Mouse (Mus musculus): ENCODE data around the gene Gstz1. TPM values are rescaled to one million over a fixed set of nuclear protein-coding genes. Genes with fewer than 3 reads are reported as not detected.
A peak's percentile ranks its signal among the peaks of the same experiment; 100 is the strongest.

The Gstz1 gene
- total RNA-seq (2021): 10 to 100 TPM; 41.5 to 41.7 TPM
- long read RNA-seq, experiment 1, transcript Gstz1-201 (9 exons, 1,656 nt): major isoform, 46 of 59 reads
- long read RNA-seq, experiment 1, partial matches to known transcripts: 3 of 59 reads
- long read RNA-seq, experiment 1, other reads (novel, unspliced or antisense): 10 of 59 reads
- long read RNA-seq, experiment 2, transcript Gstz1-201 (9 exons, 1,656 nt): major isoform, 51 of 67 reads
- long read RNA-seq, experiment 2, partial matches to known transcripts: 2 of 67 reads
- long read RNA-seq, experiment 2, other reads (novel, unspliced or antisense): 10 of 67 reads

DNA sequence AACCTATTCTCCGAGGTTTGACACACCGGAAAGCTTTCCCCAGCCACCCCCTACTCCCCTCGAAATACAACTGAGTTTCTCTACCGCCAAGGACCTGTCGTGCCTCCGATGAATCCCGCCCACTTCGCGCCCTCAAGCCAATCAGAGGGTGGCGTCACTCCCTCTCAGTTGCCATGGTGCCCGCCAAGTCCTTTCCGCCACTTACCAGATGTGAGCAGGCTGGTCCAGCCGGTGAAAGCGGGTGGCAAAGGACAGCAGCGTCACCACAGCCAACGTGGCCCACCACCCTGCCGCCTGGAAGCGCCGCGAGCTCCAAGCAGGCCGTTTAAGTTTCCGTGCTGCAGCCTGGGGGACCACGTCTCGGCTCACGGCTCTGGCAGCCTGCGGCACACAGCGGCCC, at the start of gene Gstz1:
Gene Gstz1 (plus strand): TSS at position 200 of the 400 bp plus-strand sequence.
- intact Hi-C loops (cut with DNase I; ENCODE audit: low total_unique reads): no loop called here

DNA sequence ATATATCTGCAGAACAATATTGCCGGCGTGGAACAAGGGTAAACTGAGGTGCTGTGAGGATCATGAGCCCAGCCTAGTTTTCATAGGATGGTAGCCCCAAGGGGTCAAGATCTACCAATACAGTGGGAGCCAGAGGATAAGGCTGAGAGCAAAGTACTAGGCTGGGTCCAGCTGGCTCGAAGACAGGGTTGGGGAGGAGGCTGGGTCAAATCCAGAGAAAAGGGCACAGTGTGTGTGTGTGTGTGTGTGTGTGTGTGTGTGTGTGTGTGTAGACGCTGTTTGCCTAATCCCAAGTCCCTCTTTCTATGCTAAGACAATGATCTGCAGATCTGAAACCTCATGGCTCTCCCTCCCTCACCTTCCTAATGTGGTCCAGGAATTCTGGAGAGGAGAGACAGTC, 46.6 kb upstream of the Gstz1 start:
- no peak for DNase-seq
- intact Hi-C loops (cut with DNase I; ENCODE audit: low total_unique reads): no loop called here

More for the DNA sequence above, at the start of gene Gstz1:
- peak; percentile 87 for DNase-seq

DNA sequence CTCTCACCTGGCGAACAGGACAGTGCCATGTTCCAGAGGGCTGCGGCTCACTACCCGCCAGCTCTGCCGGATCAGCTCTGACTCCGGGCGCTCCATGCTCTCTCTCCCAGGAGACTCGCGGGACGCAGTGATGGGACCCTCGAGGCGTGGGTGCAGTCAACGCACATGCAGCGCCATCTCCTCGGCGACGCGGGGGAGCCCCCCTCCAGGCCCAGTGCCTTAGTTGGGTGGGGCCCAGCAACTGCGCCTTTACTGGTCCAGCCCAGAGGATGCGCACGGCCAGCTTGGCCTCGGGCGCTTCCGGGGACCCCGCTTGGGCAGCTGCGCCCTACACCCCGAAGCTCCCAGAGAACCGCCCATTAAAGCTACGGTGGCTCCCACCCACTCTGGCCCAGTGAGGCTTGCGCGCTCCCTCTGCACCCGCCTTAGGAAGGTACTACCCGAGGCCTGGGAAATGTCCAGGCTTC, 44.8 kb upstream of the Gstz1 start, which contains the start of gene Ngb:
Gene Ngb (minus strand): TSS at position 375 of the 467 bp plus-strand sequence.
- no peak for DNase-seq
- intact Hi-C loops (cut with DNase I; ENCODE audit: low total_unique reads): no loop called here

DNA sequence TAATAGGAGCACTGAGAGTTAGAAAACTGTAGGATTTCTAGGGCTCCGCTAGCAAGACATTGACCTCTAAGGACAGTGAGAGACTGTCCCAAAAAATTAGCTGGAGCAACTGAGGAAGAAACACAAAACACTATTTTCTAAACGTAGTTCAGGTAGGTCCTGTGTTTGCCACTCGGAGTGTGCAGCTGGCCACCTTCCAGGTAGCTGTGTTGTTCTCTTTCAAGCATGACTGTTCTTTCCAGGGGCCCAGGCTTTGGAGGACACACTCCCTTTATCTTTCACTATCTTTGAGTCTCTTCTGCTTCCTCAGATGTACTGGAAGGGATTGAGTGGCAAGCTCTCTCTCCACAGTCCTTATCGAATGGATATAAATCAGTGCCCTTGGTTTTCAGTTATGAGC, 43.5 kb upstream of the Gstz1 start:
- intact Hi-C loops (cut with DNase I; ENCODE audit: low total_unique reads): no loop called here
- DNase-seq: no peak

DNA sequence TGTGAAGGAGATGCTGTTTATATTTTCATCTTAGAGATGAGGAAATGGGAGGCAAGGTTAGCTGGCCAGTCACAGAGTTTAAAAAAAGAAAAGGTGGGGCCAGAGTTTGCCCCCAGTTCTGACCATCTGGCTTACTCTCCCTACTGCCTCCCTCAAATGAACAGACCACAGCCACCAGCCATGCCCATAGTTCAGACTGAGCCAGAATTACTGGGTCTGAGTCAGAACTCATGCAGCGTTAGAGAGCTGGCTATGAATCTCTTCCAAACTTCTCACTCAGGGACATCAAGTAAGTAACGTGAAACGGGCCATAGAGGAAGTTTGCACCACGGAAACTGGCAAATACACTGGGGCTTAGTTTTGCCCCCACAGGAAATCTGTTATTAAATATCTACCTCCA, 42.2 kb upstream of the Gstz1 start:
- DNase-seq: no peak
- intact Hi-C loops (cut with DNase I; ENCODE audit: low total_unique reads): no loop called here

DNA sequence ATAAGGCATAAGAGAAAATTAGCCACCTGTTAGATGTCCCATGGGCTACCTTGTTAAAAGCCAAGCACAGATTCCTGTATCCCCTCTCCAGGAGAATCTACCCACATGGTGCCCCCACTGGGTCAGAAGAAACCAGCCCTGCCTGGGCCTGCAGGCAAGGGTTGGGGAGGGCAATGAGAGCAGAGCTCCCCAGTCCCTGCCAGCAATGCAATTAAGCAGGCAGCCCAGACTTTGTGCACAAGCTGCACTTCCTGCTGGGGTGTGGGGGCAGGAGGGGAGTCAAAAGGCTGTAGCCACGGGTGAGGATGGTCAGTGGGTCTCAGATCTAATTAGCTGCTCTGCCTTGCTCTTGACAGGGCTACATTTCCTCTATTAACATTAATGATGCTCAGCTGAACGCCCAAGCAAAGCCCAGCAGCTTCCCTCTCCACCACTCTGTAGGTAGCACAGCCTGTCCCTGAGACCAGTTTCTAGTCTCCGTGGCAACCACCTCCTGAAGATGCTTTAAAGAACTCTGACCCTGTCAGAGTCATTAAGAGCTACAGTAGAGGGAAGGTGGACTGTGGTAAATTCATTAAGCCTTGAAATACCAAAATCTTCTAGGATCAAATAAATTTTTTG, 39.5 kb upstream of the Gstz1 start:
- DNase-seq: no peak
- intact Hi-C loops (cut with DNase I; ENCODE audit: low total_unique reads): no loop called here

DNA sequence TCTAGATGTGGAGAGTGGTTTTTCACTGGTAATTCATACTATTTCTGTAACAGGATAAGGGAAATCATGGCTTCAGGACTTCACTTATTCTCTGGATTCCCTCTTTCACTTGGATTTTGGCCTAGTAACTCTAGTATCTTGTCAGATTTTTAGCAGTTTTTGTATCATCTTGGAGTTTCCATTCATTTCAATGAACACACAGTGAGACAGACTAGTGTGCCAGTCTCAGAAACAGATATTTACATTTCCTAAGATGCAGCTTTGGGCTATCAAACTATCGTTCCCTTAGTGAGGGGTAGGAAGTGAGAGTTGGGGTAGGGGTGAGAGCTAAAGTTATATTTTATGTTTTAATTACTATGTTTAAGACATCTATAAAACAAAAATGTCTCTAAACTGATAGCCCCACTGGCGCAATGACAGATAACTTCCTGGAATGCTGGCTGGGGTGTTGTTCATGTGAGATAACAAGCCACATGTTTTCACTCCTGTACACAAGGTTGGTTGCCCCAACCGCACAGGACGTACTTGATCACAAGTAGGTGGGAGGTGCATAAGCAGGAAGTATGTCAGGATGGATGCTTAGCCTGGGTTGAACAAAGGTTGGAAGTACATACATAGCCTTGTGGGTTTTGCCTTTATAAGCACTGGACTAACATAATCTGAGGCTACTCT, 24.9 kb upstream of the Gstz1 start:
- no peak for DNase-seq
- intact Hi-C loops (cut with DNase I; ENCODE audit: low total_unique reads): no loop called here

DNA sequence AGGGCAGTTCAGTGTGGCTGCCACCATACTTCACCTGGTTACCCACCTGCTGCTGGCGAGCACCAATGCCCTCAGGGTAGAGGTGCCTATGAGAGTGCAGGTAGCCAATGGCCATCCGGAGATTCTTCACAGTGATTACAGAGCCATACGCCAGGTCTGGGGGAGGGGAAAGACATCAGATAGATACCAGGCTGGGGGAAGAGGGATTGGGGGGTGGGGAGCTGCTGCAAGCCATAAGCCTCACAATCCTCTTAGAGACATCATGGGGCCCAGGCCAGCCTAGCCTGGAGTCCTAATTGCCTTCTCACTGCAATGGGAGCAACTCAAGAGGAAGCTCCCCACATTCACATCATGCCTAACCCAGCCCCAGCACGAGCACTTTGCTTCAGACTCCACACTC, 19.7 kb upstream of the Gstz1 start:
- no peak for DNase-seq
- intact Hi-C loops (cut with DNase I; ENCODE audit: low total_unique reads): no loop called here

DNA sequence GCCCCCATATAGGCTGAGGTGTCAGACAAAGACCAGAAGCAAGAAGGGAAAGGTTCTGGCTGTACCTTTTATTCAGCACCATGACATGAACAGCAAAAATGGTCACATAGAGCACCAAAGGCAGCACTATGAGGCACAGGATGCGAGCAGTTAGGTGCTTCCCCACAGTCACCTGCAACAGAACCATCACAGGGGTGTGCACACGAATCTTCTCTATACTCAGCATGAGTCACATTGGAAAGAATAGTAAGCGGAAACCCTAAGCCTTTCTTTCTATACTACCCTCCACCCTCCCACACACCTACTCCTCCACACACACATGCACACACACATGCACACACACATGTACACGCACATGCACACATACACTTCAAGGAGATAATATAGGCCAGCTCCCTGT, 16.7 kb upstream of the Gstz1 start:
- no peak for DNase-seq
- intact Hi-C loops (cut with DNase I; ENCODE audit: low total_unique reads): loop anchor here (10.0 kb wide), 1 partner anchor 205 kb away; no protein-coding TSS in a partner anchor

DNA sequence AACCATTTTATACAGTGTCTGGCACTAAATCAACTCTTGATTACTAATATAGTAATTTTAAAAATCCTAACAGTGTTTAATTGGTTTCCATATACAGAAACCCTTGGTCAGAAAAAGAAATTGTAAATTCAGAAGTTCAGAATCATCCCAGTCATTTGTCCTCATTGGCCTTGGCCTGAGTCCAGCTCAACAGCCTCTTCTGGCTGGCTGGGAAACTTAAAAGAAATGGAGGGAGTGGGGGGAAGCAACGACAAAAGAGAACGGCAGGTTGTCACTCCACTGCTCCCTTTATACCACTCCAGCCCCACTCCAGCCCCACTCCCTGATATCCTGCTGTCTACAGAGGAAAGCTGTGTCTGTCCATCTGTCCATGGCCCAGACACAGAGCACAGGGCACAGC, 15.8 kb upstream of the Gstz1 start:
- intact Hi-C loops (cut with DNase I; ENCODE audit: low total_unique reads): loop anchor here (10.0 kb wide), 1 partner anchor 204 kb away; no protein-coding TSS in a partner anchor
- DNase-seq: no peak

DNA sequence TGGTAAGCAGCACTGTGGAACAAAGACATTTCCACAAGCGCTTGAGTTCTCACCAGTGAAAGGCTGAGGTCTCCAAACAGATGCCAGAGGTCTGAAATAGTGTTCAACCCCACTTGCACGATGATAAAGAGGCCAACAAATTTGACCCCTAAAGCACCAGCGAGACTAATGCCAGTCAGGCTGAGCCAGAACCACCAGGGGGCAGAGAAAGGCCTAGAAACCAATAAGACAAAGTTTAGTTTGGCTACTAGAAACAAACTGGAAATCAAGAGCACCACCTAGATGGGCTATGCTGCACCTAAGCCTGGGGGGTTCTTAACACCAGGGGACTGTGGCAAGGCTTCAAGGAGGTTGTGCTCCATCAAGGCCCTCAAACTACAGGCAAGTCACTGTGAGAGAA, 15.3 kb upstream of the Gstz1 start:
- peak; percentile 16 for DNase-seq
- intact Hi-C loops (cut with DNase I; ENCODE audit: low total_unique reads): loop anchor here (10.0 kb wide), 1 partner anchor 203 kb away; no protein-coding TSS in a partner anchor

DNA sequence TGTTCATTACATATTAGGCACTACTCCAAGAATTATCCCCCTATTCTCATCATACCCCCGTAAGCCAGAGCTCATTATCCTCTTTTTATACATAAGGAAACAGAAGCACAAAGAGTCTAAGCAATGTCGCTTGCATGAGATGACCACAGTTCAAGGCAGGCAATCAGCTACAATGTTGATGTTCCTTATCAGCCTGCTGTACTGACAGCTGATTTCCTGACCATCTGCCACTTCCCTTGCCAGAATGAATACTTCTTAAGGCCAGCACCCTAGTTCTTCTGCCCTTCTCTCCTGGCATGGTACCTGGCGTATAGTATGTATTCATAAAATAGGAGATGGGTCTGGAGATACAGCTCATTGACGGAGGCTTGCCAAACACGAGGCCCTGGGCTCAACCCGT, 14.8 kb upstream of the Gstz1 start:
- intact Hi-C loops (cut with DNase I; ENCODE audit: low total_unique reads): loop anchor here (10.0 kb wide), 1 partner anchor 203 kb away; no protein-coding TSS in a partner anchor
- no peak for DNase-seq

DNA sequence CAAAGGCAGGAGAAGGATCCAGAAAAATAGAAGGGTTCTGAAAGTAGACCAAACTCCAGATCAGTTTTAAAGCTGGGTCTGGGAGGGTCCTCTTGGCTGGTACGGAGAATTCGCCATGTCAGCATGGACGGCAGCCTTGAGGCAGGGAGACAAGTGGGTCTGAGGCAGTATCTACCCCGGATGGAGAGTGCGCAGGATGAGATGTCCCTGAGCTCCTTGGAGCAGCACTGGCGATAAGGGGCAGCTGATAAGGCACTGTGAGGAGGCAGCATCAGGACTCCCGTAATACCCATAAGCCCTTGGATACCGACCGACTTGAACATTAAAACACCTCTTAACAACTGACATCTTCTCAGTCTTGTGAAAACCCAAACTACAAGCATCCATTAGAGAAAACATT, 14.2 kb upstream of the Gstz1 start:
- intact Hi-C loops (cut with DNase I; ENCODE audit: low total_unique reads): loop anchor here (10.0 kb wide), 1 partner anchor 202 kb away; no protein-coding TSS in a partner anchor
- no peak for DNase-seq

DNA sequence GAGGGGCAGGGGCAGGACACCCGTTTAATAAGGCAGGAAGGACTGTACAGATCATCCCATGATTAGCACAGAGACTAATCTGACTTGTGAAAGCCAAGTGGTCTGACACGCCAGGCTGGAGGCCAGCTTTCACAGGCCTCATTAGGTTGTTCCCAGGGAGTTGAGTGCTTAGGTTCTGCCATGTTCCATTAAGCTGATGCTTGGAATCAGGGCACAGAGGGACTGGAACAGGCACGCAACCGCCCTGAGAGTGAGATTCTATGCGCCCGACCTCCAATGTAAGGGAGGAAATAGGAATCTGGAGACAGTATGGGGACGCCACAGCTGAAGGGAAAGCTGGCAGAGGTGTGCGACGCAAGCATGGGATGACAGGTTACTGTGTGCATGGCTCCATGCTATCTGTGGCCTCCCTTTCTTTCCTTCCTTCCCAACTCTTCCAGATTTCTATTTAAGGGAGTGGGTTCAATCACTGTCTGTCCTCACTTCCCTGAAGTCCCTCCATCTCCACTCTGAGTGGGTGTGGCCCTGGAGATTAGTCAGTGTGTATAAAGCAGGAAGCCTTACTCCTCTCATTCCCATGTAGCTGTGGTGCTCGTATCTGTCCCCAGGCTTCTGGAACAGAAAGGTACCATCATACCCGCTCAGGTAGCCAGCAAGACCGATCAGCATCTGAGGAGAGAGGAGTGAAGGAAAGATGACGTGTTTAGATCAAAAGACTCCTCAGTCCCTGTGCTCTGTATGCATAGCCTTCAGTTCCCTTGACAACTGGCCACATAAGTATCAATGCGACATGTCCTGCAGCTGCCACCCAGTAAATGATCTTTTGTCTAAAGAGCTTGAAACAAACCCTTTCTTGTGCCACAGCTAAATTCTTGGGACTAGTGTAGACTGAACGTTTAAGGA, 9.3 kb upstream of the Gstz1 start:
- no peak for DNase-seq
- intact Hi-C loops (cut with DNase I; ENCODE audit: low total_unique reads): loop anchor here (10.0 kb wide), 1 partner anchor 197 kb away; no protein-coding TSS in a partner anchor

DNA sequence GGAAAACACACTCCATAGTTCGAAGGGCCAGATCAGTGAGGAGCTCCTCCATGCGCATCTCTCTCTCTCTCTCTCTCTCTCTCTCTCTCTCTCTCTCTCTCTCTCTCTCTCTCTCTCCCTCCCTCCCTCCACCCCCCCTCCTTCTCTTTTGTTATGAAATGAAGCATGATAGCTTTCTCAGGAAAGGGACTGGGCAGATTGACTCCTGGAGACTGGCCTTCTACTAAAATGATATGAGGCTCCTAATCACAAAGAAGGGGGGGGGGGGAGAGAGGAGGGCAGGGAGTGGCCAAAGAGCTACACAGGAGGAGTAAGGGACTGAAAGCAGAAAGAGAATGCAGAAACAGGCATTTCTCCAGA, 8.6 kb upstream of the Gstz1 start:
- intact Hi-C loops (cut with DNase I; ENCODE audit: low total_unique reads): loop anchor here (10.0 kb wide), 1 partner anchor 196 kb away; no protein-coding TSS in a partner anchor
- no peak for DNase-seq

DNA sequence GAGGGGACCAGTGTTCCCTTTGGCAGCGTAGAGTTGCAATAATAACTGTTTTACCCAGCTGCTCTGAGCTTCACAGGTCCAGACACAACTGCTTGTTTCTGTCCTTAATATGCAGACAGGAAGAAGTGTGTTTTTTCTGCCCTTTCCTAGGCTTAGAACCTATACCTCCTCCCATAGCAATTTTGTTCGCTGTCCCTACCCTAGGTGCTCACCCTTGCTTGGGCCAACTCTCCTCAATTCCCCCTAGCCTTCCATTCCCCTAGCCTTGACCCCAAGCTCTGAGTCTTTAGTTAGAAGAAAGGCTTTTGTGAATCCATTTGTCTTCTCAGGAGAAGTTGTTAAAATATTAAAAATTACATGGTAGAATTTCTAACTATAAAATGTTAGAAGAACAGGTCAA, 8.2 kb upstream of the Gstz1 start:
- intact Hi-C loops (cut with DNase I; ENCODE audit: low total_unique reads): loop anchor here (10.0 kb wide), 1 partner anchor 196 kb away; no protein-coding TSS in a partner anchor
- DNase-seq: no peak

DNA sequence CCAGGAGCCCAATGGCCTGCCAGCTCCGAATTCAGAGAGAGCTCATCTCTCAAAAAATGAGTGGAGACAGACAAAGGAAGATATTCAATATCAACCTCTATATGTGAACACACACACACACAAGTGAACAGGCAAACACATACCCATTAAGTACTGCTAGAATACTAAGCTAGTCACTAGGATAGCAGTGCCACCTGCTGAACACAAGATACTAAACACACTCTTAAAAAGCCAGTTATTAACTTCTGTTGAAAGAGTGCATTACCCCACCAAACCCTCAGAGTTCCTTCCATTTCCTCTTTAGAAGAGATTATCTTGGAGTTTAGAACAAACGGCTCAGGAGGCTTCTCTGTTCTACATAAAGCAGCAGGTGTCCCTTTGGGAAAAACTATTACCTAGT, 4.8 kb upstream of the Gstz1 start:
- no peak for DNase-seq
- intact Hi-C loops (cut with DNase I; ENCODE audit: low total_unique reads): no loop called here

DNA sequence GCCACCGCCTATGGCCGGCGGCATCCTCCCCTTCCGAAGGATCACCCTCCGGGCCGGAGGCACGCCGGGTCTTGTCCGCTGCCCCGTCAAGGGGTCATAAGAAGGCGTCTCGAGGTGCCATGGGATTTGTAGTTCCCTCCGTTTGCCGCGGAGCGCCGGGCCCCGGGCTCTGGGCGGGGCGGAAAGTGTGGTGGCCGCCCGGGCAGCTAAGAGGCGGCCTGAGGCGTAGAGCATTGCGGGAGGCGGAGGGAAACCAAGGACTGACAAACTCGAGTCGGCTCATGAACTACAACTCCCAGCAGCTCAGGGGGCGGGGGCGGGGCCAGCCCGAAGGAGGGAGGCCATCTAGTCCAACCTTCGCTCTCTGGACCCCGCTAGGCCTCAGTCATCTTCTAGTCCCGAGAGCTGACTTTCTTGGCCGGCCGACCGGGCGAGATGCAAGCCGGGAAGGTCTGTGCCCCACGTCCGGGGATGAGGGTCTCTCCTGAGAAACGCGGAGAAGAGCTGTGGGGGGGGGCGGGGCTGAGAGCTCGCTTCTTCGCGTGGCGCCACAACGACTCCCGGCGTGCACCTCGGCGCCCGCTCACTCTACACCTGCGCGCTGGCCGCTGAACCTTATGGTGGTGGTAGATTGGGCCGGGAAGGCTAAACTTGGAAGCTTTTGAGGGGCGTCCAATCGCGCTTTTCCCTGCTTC, 577 bp downstream of the Gstz1 start, which contains the start of gene Pomt2:
Gene Pomt2 (minus strand): TSS at position 574 of the 695 bp plus-strand sequence.
- DNase-seq: peak; percentile 94
- intact Hi-C loops (cut with DNase I; ENCODE audit: low total_unique reads): no loop called here

DNA sequence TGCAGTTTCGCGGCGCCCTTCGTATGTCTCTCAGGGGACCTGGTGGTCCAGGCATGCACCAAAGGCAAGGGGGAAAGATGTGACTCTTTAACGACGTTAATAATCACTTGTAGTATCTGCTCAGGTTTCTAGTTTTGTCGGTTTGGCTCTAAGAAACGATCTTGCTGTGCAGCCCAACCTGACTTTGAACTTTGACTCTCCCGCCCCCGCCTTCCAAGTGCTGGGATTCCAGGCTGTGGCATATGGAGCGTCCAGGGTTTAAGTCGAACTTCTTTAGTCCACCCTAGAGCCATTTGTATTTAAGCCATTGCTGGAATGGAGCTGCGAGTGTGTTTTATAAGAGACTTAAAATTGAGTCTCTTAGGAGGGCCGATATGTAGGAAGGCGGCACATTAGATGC, 1.2 kb downstream of the Gstz1 start:
- intact Hi-C loops (cut with DNase I; ENCODE audit: low total_unique reads): no loop called here
- DNase-seq: no peak
